Mouse (Mus musculus): ENCODE measurements around the gene Etv6.

GRCm38 (mm10) chr6:134117380-134117938 is 82.0 kb downstream of the Etv6 start:
- TF ChIP-seq CTCF (conservative IDR thresholded peaks at IDR 0.05; ENCODE audit: insufficient read depth, insufficient read length, low read depth, low read length) (no peak), POLR2A (IDR thresholded peaks at IDR 0.05; ENCODE audit: low read depth, low read length) (no peak)

Measured in kidney, adult 2 months (tissue).